In the genomic region with DNA sequence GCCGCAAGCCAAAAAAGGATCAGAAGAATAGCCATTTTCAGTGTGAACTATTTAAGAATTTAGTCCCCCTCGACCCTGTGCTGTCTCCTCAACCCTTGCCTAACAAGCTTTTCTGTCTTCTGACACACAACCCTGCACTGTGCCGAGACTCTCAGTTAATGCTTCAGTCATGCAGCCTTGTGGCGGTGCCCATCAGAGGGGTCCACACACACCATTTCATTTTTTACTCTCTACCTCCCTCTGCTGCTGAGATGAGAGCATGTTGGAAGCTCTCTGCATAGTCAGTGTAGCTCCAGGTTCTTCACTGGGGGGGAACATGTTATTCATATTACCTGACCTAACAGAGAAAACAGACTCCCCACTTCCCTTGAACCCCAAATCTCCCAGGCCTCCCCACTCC, we compare ENCODE assay signal across 8 mouse cellular contexts. TPM values are rescaled to one million over a fixed set of nuclear protein-coding genes. Genes with fewer than 3 reads are reported as not detected.
DNase-seq lines count a peak whose midpoint lies in the region; ATAC-seq lines count a peak whose summit lies in the region.
"Had no signal": no experiment of that assay in that cellular context is flagged by ENCODE, and none has a peak within 500 bp of the region (broad histone marks: within the 10 kb centered on the region; RNA-seq: fewer than 3 reads in every experiment).

No protein-coding gene starts in this region.

- H3K36me3 ChIP-seq in limb, embryonic 11.5 days (ENCODE audit: control insufficient read depth, insufficient read depth, low read length): no peaks in the 10 kb centered on the region
- no peaks in the 10 kb centered on the region for H3K36me3 ChIP-seq in limb, embryonic 10.5 days
- no peaks in the 10 kb centered on the region for H3K36me3 ChIP-seq in hindbrain, embryonic 11.5 days (ENCODE audit: control insufficient read depth, insufficient read depth, low read length)
- no peaks in the 10 kb centered on the region for H3K36me3 ChIP-seq in neural tube, embryonic 15.5 days
- H3K36me3 ChIP-seq: neural tube, embryonic 12.5 days had no signal

- H3K9ac ChIP-seq in limb, embryonic 11.5 days (ENCODE audit: low read length): no peak overlapping the region
- no peak overlapping the region for H3K9ac ChIP-seq in hindbrain, embryonic 11.5 days (ENCODE audit: low read depth, low read length)
- H3K9ac ChIP-seq in neural tube, embryonic 15.5 days (replicated peaks): no peak overlapping the region
- H3K9ac ChIP-seq: neural tube, embryonic 12.5 days had no signal

- H3K4me3 ChIP-seq in limb, embryonic 11.5 days (ENCODE audit: low read depth, low read length): no peak overlapping the region
- H3K4me3 ChIP-seq in limb, embryonic 10.5 days: no peak overlapping the region
- no peak overlapping the region for H3K4me3 ChIP-seq in hindbrain, embryonic 11.5 days (ENCODE audit: low read depth, low read length)
- H3K4me3 ChIP-seq in neural tube, embryonic 15.5 days (replicated peaks): no peak overlapping the region
- H3K4me3 ChIP-seq: neural tube, embryonic 12.5 days had no signal

- H3K9me3 ChIP-seq in limb, embryonic 11.5 days (ENCODE audit: control insufficient read depth, low read length): no peaks in the 10 kb centered on the region
- H3K9me3 ChIP-seq in limb, embryonic 10.5 days (replicated peaks): no peaks in the 10 kb centered on the region
- H3K9me3 ChIP-seq in hindbrain, embryonic 11.5 days (ENCODE audit: control insufficient read depth, low read length): no peaks in the 10 kb centered on the region
- no peaks in the 10 kb centered on the region for H3K9me3 ChIP-seq in neural tube, embryonic 15.5 days (replicated peaks)
- H3K9me3 ChIP-seq: neural tube, embryonic 12.5 days had no signal

- ATAC-seq in limb, embryonic 11.5 days (ENCODE audit: insufficient number of reproducible peaks, low FRiP score, low TSS enrichment, low read depth): no peak
- peak; percentile 43 for ATAC-seq in common myeloid progenitor, adult 5-6 weeks (replicated peaks; ENCODE audit: low read depth, poor library complexity, severe bottlenecking)
- peak; percentile 21; the same call in 1 of the 2 replicates for ATAC-seq in hindbrain, embryonic 11.5 days (ENCODE audit: low FRiP score)
- ATAC-seq in neural tube, embryonic 15.5 days (ENCODE audit: low FRiP score): peak; percentile 56; the same call in 1 of the 2 replicates

- no peak overlapping the region for H3K4me2 ChIP-seq in limb, embryonic 11.5 days (ENCODE audit: low read depth, severe bottlenecking)
- no peak overlapping the region for H3K4me2 ChIP-seq in hindbrain, embryonic 11.5 days (replicated peaks; ENCODE audit: low read depth, low read length)
- no peak overlapping the region for H3K4me2 ChIP-seq in neural tube, embryonic 15.5 days
- H3K4me2 ChIP-seq: neural tube, embryonic 12.5 days had no signal

- H3K27ac ChIP-seq in limb, embryonic 11.5 days (replicated peaks; ENCODE audit: low read depth, low read length): no peak overlapping the region
- no peak overlapping the region for H3K27ac ChIP-seq in limb, embryonic 10.5 days
- no peak overlapping the region for H3K27ac ChIP-seq in hindbrain, embryonic 11.5 days (ENCODE audit: low read depth, low read length)
- H3K27ac ChIP-seq in neural tube, embryonic 15.5 days (replicated peaks): no peak overlapping the region
- H3K27ac ChIP-seq: neural tube, embryonic 12.5 days had no signal

- no peaks in the 10 kb centered on the region for H3K27me3 ChIP-seq in limb, embryonic 11.5 days (ENCODE audit: control insufficient read depth, insufficient read depth, low read length)
- H3K27me3 ChIP-seq in limb, embryonic 10.5 days (ENCODE audit: low read depth, poor library complexity, severe bottlenecking): peaks cover 19% of the 10 kb centered on the region; the same call in 1 of the 2 replicates
- no peaks in the 10 kb centered on the region for H3K27me3 ChIP-seq in hindbrain, embryonic 11.5 days (ENCODE audit: control insufficient read depth, insufficient read depth, low read length)
- no peaks in the 10 kb centered on the region for H3K27me3 ChIP-seq in neural tube, embryonic 15.5 days (replicated peaks)
- H3K27me3 ChIP-seq: neural tube, embryonic 12.5 days had no signal

- 63% methylated on average over 4 of the region's 4 CpGs for WGBS in limb, embryonic 11.5 days
- 65% methylated on average over 4 of the region's 4 CpGs for WGBS in limb, embryonic 10.5 days
- WGBS in hindbrain, embryonic 11.5 days: 62% methylated on average over 4 of the region's 4 CpGs
- WGBS in neural tube, embryonic 15.5 days: 55% methylated on average over 4 of the region's 4 CpGs

- H3K4me1 ChIP-seq in limb, embryonic 11.5 days (ENCODE audit: control insufficient read depth, insufficient read depth, low read length): no peaks in the 10 kb centered on the region
- peaks cover 31% of the 10 kb centered on the region for H3K4me1 ChIP-seq in limb, embryonic 10.5 days
- H3K4me1 ChIP-seq in hindbrain, embryonic 11.5 days (replicated peaks; ENCODE audit: control insufficient read depth, insufficient read depth, low read length): peaks cover 3% of the 10 kb centered on the region; the same call in 1 of the 2 replicates
- peaks cover 32% of the 10 kb centered on the region for H3K4me1 ChIP-seq in neural tube, embryonic 15.5 days

- DNase-seq in limb, embryonic 11.5 days (ENCODE audit: low spot score): peak; percentile 43
- no peak for DNase-seq in limb, embryonic 10.5 days (ENCODE audit: low spot score)
- peak; percentile 48 for DNase-seq in hindbrain, embryonic 11.5 days (ENCODE audit: low spot score)
- no peak for DNase-seq in urinary bladder, postnatal 36 days (ENCODE audit: low spot score in 2 of 2)
- no peak for DNase-seq in spleen, postnatal 10 days (ENCODE audit: low spot score in 2 of 2)

RNA-seq across cellular contexts. Expression of a gene that starts 27.8 kb away (rescaled TPM):
- polyA plus RNA-seq in limb, embryonic 11.5 days (2014; fragmentation: Nextera tagmentation; extraction: Ambion mirVana): 14.9 TPM in 2 replicates
- 11.1 and 14.2 TPM in 2 replicates for polyA plus RNA-seq in limb, embryonic 10.5 days (2016; fragmentation: Nextera tagmentation; extraction: Ambion mirVana)
- 13.8 and 18.0 TPM in 2 replicates for total RNA-seq in common myeloid progenitor, adult 5-6 weeks (2017)
- 13.5 and 15.7 TPM in 2 replicates for polyA plus RNA-seq in hindbrain, embryonic 11.5 days (2014; fragmentation: Nextera tagmentation; extraction: Ambion mirVana)
- 14.7 and 16.4 TPM in 2 replicates for polyA plus RNA-seq in neural tube, embryonic 15.5 days (2015; fragmentation: Nextera tagmentation; extraction: Ambion mirVana)

Comparison
In these comparisons a context has a peak if more than half of its experiments do, and no peak if none do; other contexts are left out.
1. DNase-seq: peak in limb, embryonic 11.5 days (single experiment) and hindbrain, embryonic 11.5 days (single experiment); none in limb, embryonic 10.5 days (single experiment), urinary bladder, postnatal 36 days (0 of 2) and spleen, postnatal 10 days (0 of 2).